Mouse (Mus musculus): ENCODE data around the gene Rrp9. TPM values are rescaled to one million over a fixed set of nuclear protein-coding genes. Genes with fewer than 3 reads are reported as not detected.

The Rrp9 gene
- polyA plus RNA-seq, 1 experiment, result 20.0 TPM

DNA sequence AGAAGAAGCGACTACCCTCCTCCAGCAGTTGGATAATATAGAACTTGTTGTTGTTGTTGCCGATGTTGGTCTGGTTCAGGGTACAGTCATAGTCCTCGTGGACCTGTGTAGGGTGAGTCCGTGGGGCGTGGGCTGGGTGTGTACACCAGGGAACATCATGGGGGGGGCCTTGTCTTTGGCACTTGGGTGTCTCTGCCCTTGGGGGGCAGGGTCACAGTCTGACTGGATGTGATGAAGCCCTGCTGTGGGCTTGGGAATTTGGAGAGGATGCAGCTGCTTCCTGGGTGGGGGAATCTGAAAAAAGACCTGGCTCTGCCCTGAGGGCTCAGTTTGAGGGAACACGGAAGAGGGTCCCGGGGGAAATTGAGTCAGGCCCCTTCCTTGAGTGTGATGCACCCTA lies 717 bp upstream of the Rrp9 start:
- H3K27me3 ChIP-seq (ENCODE audit: control insufficient read depth, insufficient read depth, low read length), result no peaks in the 10 kb centered on the region
- no peak overlapping the region for H3K4me3 ChIP-seq (ENCODE audit: control insufficient read depth, low read depth, low read length)
- H3K36me3 ChIP-seq (ENCODE audit: control insufficient read depth, insufficient read depth, low read length), result no peaks in the 10 kb centered on the region
- H3K4me1 ChIP-seq (ENCODE audit: control insufficient read depth, insufficient read depth, low read length), result peaks cover 19% of the 10 kb centered on the region
- no peak for TF ChIP-seq POLR2A (IDR thresholded peaks at IDR 0.05; ENCODE audit: control insufficient read depth, low read depth, low read length)
- TF ChIP-seq CTCF (IDR thresholded peaks at IDR 0.05; ENCODE audit: control insufficient read depth, insufficient read depth, insufficient replicate concordance, low read depth, low read length), result no peak
- no peak overlapping the region for H3K27ac ChIP-seq (ENCODE audit: control insufficient read depth, insufficient read depth, low read depth, low read length)

- Histone ChIP-seq H3K36me3 (ENCODE audit: control insufficient read depth, insufficient read depth, low read length) (no peaks in the 10 kb centered on the region), H3K4me1 (ENCODE audit: control insufficient read depth, insufficient read depth, low read length) (peaks cover 19% of the 10 kb centered on the region), H3K27me3 (ENCODE audit: control insufficient read depth, insufficient read depth, low read length) (no peaks in the 10 kb centered on the region), H3K27ac (ENCODE audit: control insufficient read depth, insufficient read depth, low read depth, low read length) (peak overlapping the region; percentile 67), H3K4me3 (ENCODE audit: control insufficient read depth, low read depth, low read length) (peak overlapping the region; percentile 87)
- no peak for TF ChIP-seq CTCF (IDR thresholded peaks at IDR 0.05; ENCODE audit: control insufficient read depth, insufficient read depth, insufficient replicate concordance, low read depth, low read length)
- no peak for TF ChIP-seq POLR2A (IDR thresholded peaks at IDR 0.05; ENCODE audit: control insufficient read depth, low read depth, low read length)
These were observed 500 bp downstream of the Rrp9 start for GRCm38 (mm10) chr9:106476002-106476923.

GRCm38 (mm10) chr9:106476924-106477484 lies 1.2 kb downstream of the Rrp9 start, which contains the start of gene Parp3:
Gene Parp3, minus strand, starts transcription at chr9:106476949.
- Histone ChIP-seq H3K4me3 (ENCODE audit: control insufficient read depth, low read depth, low read length) (peak within 1 kb of the TSS; percentile 87), H3K27ac (ENCODE audit: control insufficient read depth, insufficient read depth, low read depth, low read length) (peak within 1 kb of the TSS; percentile 67), H3K27me3 (ENCODE audit: control insufficient read depth, insufficient read depth, low read length) (no peaks in the 10 kb centered on the region), H3K36me3 (ENCODE audit: control insufficient read depth, insufficient read depth, low read length) (no peaks in the 10 kb centered on the region), H3K4me1 (ENCODE audit: control insufficient read depth, insufficient read depth, low read length) (peaks cover 19% of the 10 kb centered on the region)
- TF ChIP-seq CTCF (IDR thresholded peaks at IDR 0.05; ENCODE audit: control insufficient read depth, insufficient read depth, insufficient replicate concordance, low read depth, low read length) (peak; percentile 97), POLR2A (IDR thresholded peaks at IDR 0.05; ENCODE audit: control insufficient read depth, low read depth, low read length) (peak; percentile 55)

- no peaks in the 10 kb centered on the region for H3K27me3 ChIP-seq (ENCODE audit: control insufficient read depth, insufficient read depth, low read length)
- H3K27ac ChIP-seq (ENCODE audit: control insufficient read depth, insufficient read depth, low read depth, low read length), result peak overlapping the region; percentile 50
- peak overlapping the region; percentile 87 for H3K4me3 ChIP-seq (ENCODE audit: control insufficient read depth, low read depth, low read length)
- H3K4me1 ChIP-seq (ENCODE audit: control insufficient read depth, insufficient read depth, low read length), result peaks cover 19% of the 10 kb centered on the region
- no peak for TF ChIP-seq POLR2A (IDR thresholded peaks at IDR 0.05; ENCODE audit: control insufficient read depth, low read depth, low read length)
- no peak for TF ChIP-seq CTCF (IDR thresholded peaks at IDR 0.05; ENCODE audit: control insufficient read depth, insufficient read depth, insufficient replicate concordance, low read depth, low read length)
- no peaks in the 10 kb centered on the region for H3K36me3 ChIP-seq (ENCODE audit: control insufficient read depth, insufficient read depth, low read length)
These were observed 1.9 kb downstream of the Rrp9 start for GRCm38 (mm10) chr9:106477649-106478048.

GRCm38 (mm10) chr9:106478101-106478500 lies 2.3 kb downstream of the Rrp9 start:
- Histone ChIP-seq H3K27ac (ENCODE audit: control insufficient read depth, insufficient read depth, low read depth, low read length) (peak overlapping the region; percentile 50; the same call in 1 of the 2 replicates), H3K27me3 (ENCODE audit: control insufficient read depth, insufficient read depth, low read length) (no peaks in the 10 kb centered on the region), H3K36me3 (ENCODE audit: control insufficient read depth, insufficient read depth, low read length) (no peaks in the 10 kb centered on the region), H3K4me1 (ENCODE audit: control insufficient read depth, insufficient read depth, low read length) (peaks cover 16% of the 10 kb centered on the region), H3K4me3 (ENCODE audit: control insufficient read depth, low read depth, low read length) (peak overlapping the region; percentile 87)
- no peak for TF ChIP-seq POLR2A (IDR thresholded peaks at IDR 0.05; ENCODE audit: control insufficient read depth, low read depth, low read length)

DNA sequence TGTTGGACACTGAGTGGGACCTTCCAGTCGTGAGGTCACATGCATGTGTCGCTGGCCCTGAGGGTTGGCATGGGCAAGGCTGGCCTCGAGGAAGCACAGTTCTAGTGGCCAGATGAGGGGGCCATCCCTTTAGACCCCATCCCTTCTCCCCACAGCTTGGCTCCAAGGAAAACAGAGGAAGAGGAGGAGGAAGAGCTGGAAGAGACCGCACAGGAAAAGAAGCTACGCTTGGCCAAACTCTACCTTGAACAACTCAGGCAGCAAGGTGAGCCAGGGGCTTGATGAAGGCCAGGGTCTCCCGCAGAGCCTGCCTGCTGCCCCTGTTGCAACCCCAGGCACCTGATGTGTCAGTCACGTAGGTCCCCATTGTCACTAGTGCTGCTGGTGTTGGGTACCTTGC lies 4.8 kb downstream of the Rrp9 start:
- Histone ChIP-seq H3K27me3 (ENCODE audit: control insufficient read depth, insufficient read depth, low read length) (no peaks in the 10 kb centered on the region), H3K27ac (ENCODE audit: control insufficient read depth, insufficient read depth, low read depth, low read length) (no peak overlapping the region), H3K4me1 (ENCODE audit: control insufficient read depth, insufficient read depth, low read length) (peaks cover 16% of the 10 kb centered on the region), H3K4me3 (ENCODE audit: control insufficient read depth, low read depth, low read length) (no peak overlapping the region), H3K36me3 (ENCODE audit: control insufficient read depth, insufficient read depth, low read length) (no peaks in the 10 kb centered on the region)
- TF ChIP-seq CTCF (IDR thresholded peaks at IDR 0.05; ENCODE audit: control insufficient read depth, insufficient read depth, insufficient replicate concordance, low read depth, low read length) (no peak), POLR2A (IDR thresholded peaks at IDR 0.05; ENCODE audit: control insufficient read depth, low read depth, low read length) (no peak)

DNA sequence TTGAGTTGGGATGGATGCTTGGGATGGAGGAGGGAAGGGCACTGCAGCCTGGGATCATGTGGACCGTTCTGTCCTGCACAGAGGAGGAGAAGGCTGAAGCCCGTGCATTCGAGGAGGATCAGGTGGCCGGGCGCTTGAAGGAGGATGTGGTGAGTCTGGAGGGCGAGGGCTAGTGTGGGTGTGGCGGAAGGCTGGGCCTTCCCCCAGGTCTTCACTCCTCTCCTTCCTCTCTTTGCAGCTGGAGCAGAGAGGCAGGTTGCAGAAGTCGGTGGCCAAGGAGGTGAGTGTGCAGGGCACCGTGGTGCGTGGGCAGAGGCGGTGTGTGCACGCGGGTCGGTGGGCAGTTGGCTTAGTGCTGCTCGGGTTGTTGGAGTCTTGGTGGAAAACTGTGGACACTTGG lies 5.3 kb downstream of the Rrp9 start:
- Histone ChIP-seq H3K4me3 (ENCODE audit: control insufficient read depth, low read depth, low read length) (no peak overlapping the region), H3K27me3 (ENCODE audit: control insufficient read depth, insufficient read depth, low read length) (no peaks in the 10 kb centered on the region), H3K27ac (ENCODE audit: control insufficient read depth, insufficient read depth, low read depth, low read length) (no peak overlapping the region), H3K36me3 (ENCODE audit: control insufficient read depth, insufficient read depth, low read length) (no peaks in the 10 kb centered on the region), H3K4me1 (ENCODE audit: control insufficient read depth, insufficient read depth, low read length) (peaks cover 11% of the 10 kb centered on the region)
- TF ChIP-seq POLR2A (IDR thresholded peaks at IDR 0.05; ENCODE audit: control insufficient read depth, low read depth, low read length), result no peak
- TF ChIP-seq CTCF (IDR thresholded peaks at IDR 0.05; ENCODE audit: control insufficient read depth, insufficient read depth, insufficient replicate concordance, low read depth, low read length), result no peak

Data from testis, adult 2 months (tissue).